Mouse (Mus musculus) T-cell, adult 2 months (primary cell): ENCODE data around the gene Tcirg1.

Source experiments
- DNase-seq: peaks from one replicate; pipeline ENCODE4 v3.0.0; 2022; ENCODE audit warnings: low spot score

The Tcirg1 gene

GRCm38 (mm10) chr19:3906795-3907786, at the start of gene Tcirg1:
Tcirg1 (minus strand) TSS chr19:3907133.
- peak; percentile 52 for DNase-seq

GRCm38 (mm10) chr19:3955804-3956203, 48.9 kb upstream of the Tcirg1 start:
- DNase-seq = no peak

GRCm38 (mm10) chr19:3955033-3955432, 48.1 kb upstream of the Tcirg1 start:
- no peak for DNase-seq

GRCm38 (mm10) chr19:3952099-3952498, 45.2 kb upstream of the Tcirg1 start:
- no peak for DNase-seq

GRCm38 (mm10) chr19:3951461-3951860, 44.5 kb upstream of the Tcirg1 start:
- no peak for DNase-seq

GRCm38 (mm10) chr19:3950331-3950730, 43.4 kb upstream of the Tcirg1 start:
- DNase-seq = no peak

- no peak for DNase-seq
These were observed 41.6 kb upstream of the Tcirg1 start for GRCm38 (mm10) chr19:3948546-3948945.

- no peak for DNase-seq
These were observed 40.9 kb upstream of the Tcirg1 start for GRCm38 (mm10) chr19:3947813-3948212.

GRCm38 (mm10) chr19:3946715-3947114, 39.8 kb upstream of the Tcirg1 start:
- peak; percentile 59 for DNase-seq

- DNase-seq = peak; percentile 50
These were observed 39.1 kb upstream of the Tcirg1 start for GRCm38 (mm10) chr19:3945872-3946564.

GRCm38 (mm10) chr19:3942986-3943735, 36.2 kb upstream of the Tcirg1 start:
- DNase-seq = peak; percentile 45

- no peak for DNase-seq
These were observed 35.4 kb upstream of the Tcirg1 start for GRCm38 (mm10) chr19:3942315-3942714.

- peak; percentile 45 for DNase-seq
These were observed 29.2 kb upstream of the Tcirg1 start for GRCm38 (mm10) chr19:3935896-3936850.

- peak; percentile 58 for DNase-seq
These were observed 28.3 kb upstream of the Tcirg1 start, which contains the start of gene Unc93b1 for GRCm38 (mm10) chr19:3935032-3935895. Unc93b1 (plus strand) TSS chr19:3935186.

- no peak for DNase-seq
These were observed 24.8 kb upstream of the Tcirg1 start for GRCm38 (mm10) chr19:3931716-3932115.

- DNase-seq = no peak
These were observed 23.5 kb upstream of the Tcirg1 start for GRCm38 (mm10) chr19:3930262-3931057.

- DNase-seq = no peak
These were observed 22.4 kb upstream of the Tcirg1 start, which contains the start of gene Aldh3b1 for GRCm38 (mm10) chr19:3929211-3929941. Aldh3b1 (minus strand) TSS chr19:3929808.

- DNase-seq = no peak
These were observed 21.8 kb upstream of the Tcirg1 start for GRCm38 (mm10) chr19:3928779-3929178.
